Mouse (Mus musculus): ENCODE measurements around the gene Lpin3.

The Lpin3 gene

GRCm38 (mm10) chr2:160886221-160886620, 5.8 kb downstream of the Lpin3 start:
- DNase-seq (ENCODE audit: low read depth, low spot score), result no peak

GRCm38 (mm10) chr2:160887284-160887683, 6.8 kb downstream of the Lpin3 start:
- DNase-seq (ENCODE audit: low read depth, low spot score), result peak; percentile 83

GRCm38 (mm10) chr2:160887859-160888258, 7.4 kb downstream of the Lpin3 start:
- peak; percentile 87 for DNase-seq (ENCODE audit: low read depth, low spot score)

GRCm38 (mm10) chr2:160891045-160891444, 10.6 kb downstream of the Lpin3 start:
- no peak for DNase-seq (ENCODE audit: low read depth, low spot score)

GRCm38 (mm10) chr2:160891697-160892096, 11.2 kb downstream of the Lpin3 start:
- DNase-seq (ENCODE audit: low read depth, low spot score), result no peak

DNA sequence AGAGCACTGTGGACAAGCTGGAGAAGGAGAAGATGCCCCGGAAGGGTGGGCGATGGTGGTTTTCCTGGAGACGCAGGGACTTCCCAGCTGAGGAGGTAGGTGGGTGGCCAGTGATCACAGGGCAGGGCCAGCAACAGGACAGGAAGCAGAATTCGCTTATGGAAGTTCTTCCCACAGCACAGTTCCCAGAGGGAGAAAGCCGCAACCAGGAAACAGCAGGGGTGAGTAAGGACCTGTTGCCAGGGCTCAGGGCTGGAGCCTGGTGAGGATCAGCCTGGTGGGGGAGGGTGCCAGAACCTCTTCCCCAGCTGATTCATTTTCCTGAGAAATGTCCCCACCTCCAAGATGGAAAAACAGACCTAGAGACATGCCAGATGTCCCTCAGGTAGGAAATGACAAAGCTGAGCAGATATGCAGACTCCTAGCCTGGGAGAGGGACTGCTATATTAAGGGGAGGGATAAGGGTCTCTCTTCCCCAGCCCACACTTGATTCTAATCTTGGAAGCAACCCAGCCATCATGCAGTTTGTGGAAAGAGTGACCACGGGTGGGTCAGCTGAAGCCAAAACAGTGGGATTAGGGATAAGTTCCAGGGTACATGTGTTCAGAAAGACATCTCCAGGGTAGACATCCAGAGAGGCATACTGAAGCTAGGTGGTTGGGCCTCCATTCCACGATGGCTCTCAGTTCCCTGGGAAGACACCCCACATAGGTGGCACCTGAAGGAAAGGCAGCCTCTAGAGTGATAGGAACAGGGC, 21.4 kb downstream of the Lpin3 start:
- DNase-seq (ENCODE audit: low read depth, low spot score), result no peak

GRCm38 (mm10) chr2:160905301-160905700, 24.8 kb downstream of the Lpin3 start:
- DNase-seq (ENCODE audit: low read depth, low spot score), result no peak

DNA sequence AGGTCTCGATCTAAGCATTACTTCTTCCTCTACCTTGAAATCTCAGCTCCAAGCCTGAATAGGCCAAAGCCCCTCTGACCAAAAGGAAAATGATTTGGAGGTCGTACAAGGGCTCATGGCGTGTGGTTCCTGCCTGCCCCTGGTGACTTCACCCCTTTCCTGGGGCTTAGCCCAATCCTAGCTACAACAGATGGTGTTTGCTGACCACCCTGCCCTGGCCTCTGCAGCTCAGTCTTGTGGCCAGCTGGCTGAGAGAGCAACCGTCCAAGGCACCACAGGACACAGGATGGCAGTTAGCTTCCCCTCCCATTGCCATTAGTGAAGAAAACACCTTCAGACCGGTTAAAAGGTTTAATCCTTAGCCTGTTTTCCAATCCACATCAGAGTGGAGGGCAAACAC, 25.6 kb downstream of the Lpin3 start:
- no peak for DNase-seq (ENCODE audit: low read depth, low spot score)

- DNase-seq (ENCODE audit: low read depth, low spot score), result no peak
Observed at GRCm38 (mm10) chr2:160908607-160909006, 28.1 kb downstream of the Lpin3 start.

DNA sequence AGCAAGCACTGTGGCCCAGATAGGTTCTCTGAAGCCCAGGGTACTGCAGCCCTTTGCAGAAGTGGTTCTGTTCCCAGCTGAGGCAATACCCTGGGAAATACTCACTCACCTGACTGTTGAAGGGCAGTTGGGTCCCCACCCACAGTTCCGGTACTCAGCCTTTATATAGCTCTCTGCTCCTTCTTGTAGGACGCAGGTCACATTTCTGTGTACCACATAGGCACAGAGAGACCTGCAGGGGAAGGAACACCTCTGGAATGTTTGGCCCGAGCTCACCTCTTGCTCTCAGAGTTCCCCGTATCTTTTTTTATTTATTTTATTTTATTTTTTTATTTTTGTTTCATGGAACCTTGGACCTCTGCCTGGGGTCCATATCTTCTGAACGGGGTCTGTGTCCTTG, 30.2 kb downstream of the Lpin3 start:
- DNase-seq (ENCODE audit: low read depth, low spot score), result no peak

DNA sequence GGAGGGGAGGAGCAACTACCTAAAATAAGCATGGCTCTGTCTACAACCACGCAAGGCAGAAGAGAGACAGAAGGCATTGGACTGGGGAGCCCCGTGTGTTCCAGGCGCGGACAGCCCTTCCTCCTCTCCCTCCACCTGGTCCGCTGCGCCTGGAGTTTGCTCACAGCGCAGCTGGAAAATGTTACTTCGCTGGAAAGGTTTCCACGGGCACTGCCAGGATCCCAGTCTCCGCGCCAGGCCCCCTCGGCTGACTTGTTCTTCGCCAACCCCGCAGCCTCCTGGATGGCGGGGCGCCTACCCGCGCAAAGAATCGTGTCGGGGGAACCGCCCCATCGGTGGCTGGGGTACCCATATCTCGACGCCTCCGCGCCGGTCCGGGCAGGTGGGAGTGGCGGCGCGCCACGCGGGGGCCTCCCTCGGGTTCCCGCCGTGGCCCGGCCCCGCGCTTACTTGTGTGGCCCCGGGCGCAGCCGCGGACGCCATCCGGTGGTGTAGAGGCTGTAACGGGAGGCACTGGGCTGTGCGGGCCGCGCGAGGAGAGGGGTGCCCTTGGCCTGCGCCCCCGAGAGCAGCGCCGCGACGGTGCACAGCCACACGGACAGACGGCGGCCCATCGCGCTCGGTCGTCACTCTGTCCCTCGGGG, 31.2 kb downstream of the Lpin3 start:
- DNase-seq (ENCODE audit: low read depth, low spot score), result peak; percentile 28

DNA sequence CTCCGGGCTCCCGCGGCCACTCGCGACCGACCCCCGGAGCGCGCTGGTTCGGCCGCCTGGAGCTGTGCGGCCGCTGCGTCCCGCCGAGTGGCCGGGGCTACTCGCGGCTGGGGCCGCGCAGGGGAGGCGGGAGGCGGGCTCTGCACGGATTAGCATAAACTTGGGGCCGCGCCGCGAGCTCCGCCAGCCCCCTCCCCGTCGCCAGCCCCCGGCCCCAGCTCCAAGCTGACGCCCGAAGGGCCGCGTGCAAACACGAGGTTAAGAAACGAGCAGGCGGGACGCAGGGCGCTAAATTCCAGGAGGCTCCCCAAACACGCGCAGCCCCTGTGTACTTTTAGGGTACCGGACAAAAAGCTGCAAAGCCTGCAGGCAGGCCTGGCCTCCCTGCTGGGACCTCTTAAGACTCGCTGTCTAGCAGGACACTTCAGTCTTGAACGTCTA, 31.8 kb downstream of the Lpin3 start, which contains the start of gene Emilin3:
Emilin3 (minus strand) TSS at position 98 of the 441 bp plus-strand sequence.
- peak; percentile 40 for DNase-seq (ENCODE audit: low read depth, low spot score)

GRCm38 (mm10) chr2:160914656-160915055, 34.2 kb downstream of the Lpin3 start:
- no peak for DNase-seq (ENCODE audit: low read depth, low spot score)

- no peak for DNase-seq (ENCODE audit: low read depth, low spot score)
Observed at GRCm38 (mm10) chr2:160915821-160916610, 35.5 kb downstream of the Lpin3 start.

DNA sequence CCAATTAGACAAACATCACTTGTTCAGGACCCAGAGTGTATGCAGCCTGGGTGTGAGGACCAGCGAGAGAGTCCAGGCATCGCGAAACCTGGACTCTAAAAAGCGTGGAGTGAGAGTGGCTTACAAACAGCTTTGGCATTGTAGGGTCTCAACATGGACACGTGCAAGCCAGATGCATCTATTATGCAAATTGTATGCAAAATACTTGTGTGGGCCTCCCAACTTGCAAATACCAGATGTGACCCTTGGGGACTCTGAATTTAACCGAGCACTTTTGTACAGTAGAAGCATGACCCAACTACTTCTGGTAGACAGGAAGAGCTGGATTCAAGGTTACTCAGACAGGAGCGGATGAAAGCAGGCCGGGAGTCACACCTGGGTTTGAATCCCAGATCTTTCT, 36.2 kb downstream of the Lpin3 start:
- no peak for DNase-seq (ENCODE audit: low read depth, low spot score)

DNA sequence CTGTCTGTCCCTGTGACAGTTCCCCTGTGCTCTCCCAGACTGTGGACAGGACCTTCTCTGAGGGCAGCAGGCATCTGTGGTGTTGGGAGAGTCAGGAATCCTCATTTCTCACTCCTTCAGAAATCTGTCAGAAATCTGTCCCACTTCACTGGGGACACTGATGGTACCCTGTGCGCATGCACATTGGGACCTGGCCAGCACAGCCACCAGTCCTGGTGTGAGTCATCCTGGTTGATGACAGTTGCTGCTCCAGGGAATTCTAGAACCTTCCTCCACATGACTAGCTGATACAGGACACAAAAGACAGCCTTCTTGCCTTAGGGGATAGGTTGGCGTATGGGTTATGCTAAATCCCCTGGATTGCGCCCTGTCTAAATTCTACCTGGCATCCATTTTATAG, 36.8 kb downstream of the Lpin3 start:
- DNase-seq (ENCODE audit: low read depth, low spot score), result no peak

GRCm38 (mm10) chr2:160918154-160918929, 37.9 kb downstream of the Lpin3 start:
- DNase-seq (ENCODE audit: low read depth, low spot score), result no peak

GRCm38 (mm10) chr2:160918930-160919215, 38.4 kb downstream of the Lpin3 start:
- DNase-seq (ENCODE audit: low read depth, low spot score), result no peak

DNA sequence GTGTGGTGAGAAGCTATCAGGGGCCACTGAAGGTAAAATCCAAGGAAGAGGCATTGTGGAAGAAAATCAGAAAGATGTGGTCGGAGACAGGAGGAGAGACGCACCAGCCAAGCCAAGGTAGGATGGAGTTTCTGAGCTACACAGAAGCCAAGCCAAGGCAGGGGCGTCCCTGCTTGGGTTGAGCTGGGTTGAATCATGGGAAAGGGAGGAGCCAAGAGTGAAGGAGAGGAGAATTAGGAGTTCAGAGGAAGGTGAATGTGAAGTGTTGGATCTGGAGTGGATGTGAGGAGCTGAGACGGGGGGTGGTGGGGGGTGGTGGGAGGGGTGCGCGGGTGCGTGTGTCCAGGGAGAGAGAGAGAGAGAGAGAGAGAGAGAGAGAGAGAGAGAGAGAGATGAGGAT, 40.8 kb downstream of the Lpin3 start:
- no peak for DNase-seq (ENCODE audit: low read depth, low spot score)

- DNase-seq (ENCODE audit: low read depth, low spot score), result no peak
Observed at GRCm38 (mm10) chr2:160925203-160925602, 44.7 kb downstream of the Lpin3 start.

GRCm38 (mm10) chr2:160931378-160931777, 50.9 kb downstream of the Lpin3 start:
- DNase-seq (ENCODE audit: low read depth, low spot score), result peak; percentile 60

GRCm38 (mm10) chr2:160932325-160932724, 51.9 kb downstream of the Lpin3 start:
- no peak for DNase-seq (ENCODE audit: low read depth, low spot score)

Measured in R1 (cell line).